Mouse (Mus musculus) heart, embryonic 15.5 days (tissue): ENCODE data around the gene Dync1li1. TPM values are rescaled to one million over a fixed set of nuclear protein-coding genes. Genes with fewer than 3 reads are reported as not detected.
"Not testable (repeated sequence)": the region's sequence is repeated elsewhere in the genome, so short reads cannot be mapped to it uniquely, and the experiment has no call there.

ENCODE experiments used
- ATAC-seq: fragments of 200-750 bp; cut with Nextera tagmentation; replicated peaks from 2 replicates; pipeline ENCODE4 v1.8.0; 2017; ENCODE audit warnings: low read depth, moderate TSS enrichment; ENCODE audit not compliant: insufficient number of reproducible peaks, insufficient read depth, low FRiP score
- H3K27ac ChIP-seq: fragments of 300-500 bp; sonication (generic); 2 replicates; pipeline ENCODE4 v1.5.1; 2015; ENCODE audit warnings: mild to moderate bottlenecking, inconsistent platforms
- H3K27me3 ChIP-seq: fragments of 300-500 bp; sonication (generic); 2 replicates; pipeline ENCODE4 v1.6.1; 2015; ENCODE audit warnings: inconsistent platforms
- H3K36me3 ChIP-seq: fragments of 300-500 bp; sonication (generic); 2 replicates; pipeline ENCODE4 v1.6.1; 2015; ENCODE audit warnings: mild to moderate bottlenecking, inconsistent platforms
- H3K4me1 ChIP-seq: fragments of 300-500 bp; sonication (generic); replicated peaks from 2 replicates; pipeline ENCODE4 v1.6.1; 2015; ENCODE audit warnings: inconsistent platforms
- H3K4me2 ChIP-seq: fragments of 300-500 bp; sonication (generic); 2 replicates; pipeline ENCODE4 v1.6.1; 2015; ENCODE audit warnings: inconsistent platforms, mild to moderate bottlenecking, moderate library complexity
- H3K4me3 ChIP-seq: fragments of 300-500 bp; sonication (generic); 2 replicates; pipeline ENCODE4 v1.5.1; 2015; ENCODE audit warnings: mild to moderate bottlenecking, inconsistent platforms
- H3K9ac ChIP-seq: fragments of 300-500 bp; sonication (generic); 2 replicates; pipeline ENCODE4 v1.6.1; 2015; ENCODE audit warnings: mild to moderate bottlenecking, inconsistent platforms
- H3K9me3 ChIP-seq: fragments of 300-500 bp; sonication (generic); replicated peaks from 2 replicates; pipeline ENCODE4 v1.6.1; 2016; ENCODE audit warnings: inconsistent platforms
- WGBS: fragments of 180-500 bp; shearing (Covaris S2); methylation state at CpG from one replicate; pipeline ENCODE4 v1.1.7; 2015; ENCODE audit warnings: mixed read lengths; 5-methylcytosine and 5-hydroxymethylcytosine counted together
- polyA plus RNA-seq: library from polyadenylated mRNA; unstranded; fragments of >200 nt; fragmentation: Nextera tagmentation; extraction: Ambion mirVana; gene quantifications from 2 replicates; pipeline ENCODE4 v1.2.1, GENCODE M21; 2015

Dync1li1 gene
- polyA plus RNA-seq, 1 experiment from 2014 or later = 72.3 TPM

GRCm38 (mm10) chr9:114699882-114700665, 11.5 kb downstream of the Dync1li1 start:
- Histone ChIP-seq H3K27me3 (no peaks in the 10 kb centered on the region), H3K36me3 (peaks cover 19% of the 10 kb centered on the region; the same call in 1 of the 2 replicates), H3K4me3 (no peak overlapping the region), H3K9ac (no peak overlapping the region), H3K27ac (no peak overlapping the region), H3K4me1 (peaks cover 7% of the 10 kb centered on the region), H3K9me3 (no peaks in the 10 kb centered on the region), H3K4me2 (no peak overlapping the region)
- WGBS = 93% methylated on average over 16 of the region's 16 CpGs
- ATAC-seq = no peak

DNA sequence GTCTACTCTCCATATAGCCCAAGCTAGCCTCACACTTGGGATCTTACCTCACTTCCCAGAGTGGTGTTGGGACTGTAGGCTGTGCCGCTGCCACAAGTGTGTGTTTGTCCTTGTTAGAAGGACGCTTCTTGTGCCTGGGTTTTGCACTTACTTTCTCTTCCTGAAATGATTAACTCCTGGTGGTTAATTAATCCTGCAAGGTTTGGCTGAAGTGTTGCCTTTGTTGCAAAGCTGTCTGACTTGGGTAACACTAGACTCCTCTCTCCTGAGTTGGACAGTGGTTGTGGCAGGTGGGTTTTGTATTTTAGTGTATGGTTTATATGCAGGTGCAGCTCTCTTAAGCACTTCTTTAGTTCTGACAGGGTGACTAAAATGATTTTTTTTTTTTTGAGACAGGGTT, 12.4 kb downstream of the Dync1li1 start:
- Histone ChIP-seq H3K4me3 (no peak overlapping the region), H3K9ac (no peak overlapping the region), H3K27me3 (no peaks in the 10 kb centered on the region), H3K4me2 (no peak overlapping the region), H3K4me1 (peaks cover 7% of the 10 kb centered on the region), H3K27ac (no peak overlapping the region), H3K9me3 (no peaks in the 10 kb centered on the region), H3K36me3 (peaks cover 29% of the 10 kb centered on the region)
- ATAC-seq = no peak
- 70% methylated on average over 2 of the region's 2 CpGs for WGBS

- ATAC-seq = no peak
- no peak overlapping the region for H3K4me2 ChIP-seq
- H3K27ac ChIP-seq = no peak overlapping the region
- 83% methylated on average over 4 of the region's 4 CpGs for WGBS
- no peak overlapping the region for H3K4me3 ChIP-seq
- H3K9ac ChIP-seq = no peak overlapping the region
- H3K36me3 ChIP-seq = peaks cover 34% of the 10 kb centered on the region
- H3K27me3 ChIP-seq = no peaks in the 10 kb centered on the region
- H3K4me1 ChIP-seq = peaks cover 7% of the 10 kb centered on the region
- no peaks in the 10 kb centered on the region for H3K9me3 ChIP-seq
Measured at GRCm38 (mm10) chr9:114701921-114702320, 13.3 kb downstream of the Dync1li1 start.

DNA sequence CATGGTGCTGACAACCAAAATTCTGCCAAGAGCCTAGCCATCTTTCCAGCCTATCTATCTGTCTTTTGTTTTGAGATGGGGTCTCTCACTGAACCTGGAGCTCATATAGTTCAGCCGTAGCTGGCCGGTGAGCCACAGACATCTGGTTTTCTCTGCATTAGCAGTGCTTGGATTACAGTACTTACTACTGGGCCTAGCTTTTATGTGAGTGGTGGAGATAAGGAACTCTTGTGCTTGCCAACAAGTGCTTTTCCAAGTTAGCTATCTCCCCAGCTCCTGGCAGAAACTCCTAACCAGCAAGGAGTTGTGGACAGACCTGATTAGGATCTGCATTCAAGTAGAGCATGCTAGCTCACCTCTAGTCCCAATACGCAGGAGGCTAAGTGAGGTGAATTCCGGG, 19.2 kb downstream of the Dync1li1 start:
- Histone ChIP-seq H3K4me1 (no peaks in the 10 kb centered on the region; the same call in 1 of the 2 replicates), H3K36me3 (peaks cover 49% of the 10 kb centered on the region), H3K9ac (no peak overlapping the region), H3K4me2 (no peak overlapping the region), H3K9me3 (no peaks in the 10 kb centered on the region), H3K27me3 (no peaks in the 10 kb centered on the region), H3K4me3 (no peak overlapping the region), H3K27ac (no peak overlapping the region)
- 58% methylated on average over 4 of the region's 4 CpGs for WGBS
- no peak for ATAC-seq

GRCm38 (mm10) chr9:114710345-114710744, 21.8 kb downstream of the Dync1li1 start:
- Histone ChIP-seq H3K4me1 (no peaks in the 10 kb centered on the region; the same call in 1 of the 2 replicates), H3K4me2 (no peak overlapping the region), H3K9me3 (no peaks in the 10 kb centered on the region), H3K27ac (no peak overlapping the region), H3K9ac (no peak overlapping the region), H3K27me3 (no peaks in the 10 kb centered on the region), H3K36me3 (peaks cover 65% of the 10 kb centered on the region), H3K4me3 (no peak overlapping the region)
- ATAC-seq = no peak
- WGBS = 71% methylated on average over 7 of the region's 7 CpGs

GRCm38 (mm10) chr9:114713481-114713880, 24.9 kb downstream of the Dync1li1 start:
- WGBS = 89% methylated on average over 7 of the region's 7 CpGs
- Histone ChIP-seq H3K27me3 (no peaks in the 10 kb centered on the region), H3K27ac (no peak overlapping the region), H3K36me3 (peaks cover 78% of the 10 kb centered on the region), H3K4me3 (no peak overlapping the region), H3K9ac (no peak overlapping the region), H3K4me2 (no peak overlapping the region), H3K4me1 (no peaks in the 10 kb centered on the region), H3K9me3 (no peaks in the 10 kb centered on the region)
- ATAC-seq = no peak

DNA sequence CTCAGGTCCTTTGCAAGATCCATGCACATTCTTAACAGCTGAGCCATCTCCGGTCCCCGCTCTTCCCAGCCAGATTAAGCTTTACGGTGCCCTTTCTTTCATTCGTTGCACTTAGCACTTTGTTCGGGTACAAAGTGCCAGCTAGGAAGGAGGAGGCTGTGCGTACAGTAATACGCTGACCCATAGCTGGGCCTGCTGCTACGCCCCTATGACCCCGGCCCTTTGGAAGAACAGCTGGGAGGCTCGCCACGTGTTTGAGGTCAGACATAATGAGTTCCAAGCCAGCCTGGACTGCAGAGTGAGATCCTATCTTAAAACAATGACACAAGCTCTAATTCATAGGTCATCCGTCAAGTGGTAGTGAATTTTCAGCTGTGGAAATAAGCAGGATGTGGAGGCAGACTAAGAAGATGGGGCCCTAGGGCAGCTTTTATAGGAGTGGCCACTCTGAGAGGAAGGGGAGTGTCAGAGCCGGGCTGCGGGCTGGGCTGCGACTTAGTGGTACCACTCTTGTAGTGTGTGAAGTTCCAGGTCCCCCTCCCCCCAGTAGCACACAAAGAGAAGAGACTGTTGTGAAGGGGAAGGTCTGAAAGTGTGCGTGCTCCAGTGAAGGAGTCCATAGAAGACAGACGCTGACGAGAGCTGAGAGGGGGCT, 28.2 kb downstream of the Dync1li1 start:
- Histone ChIP-seq H3K4me3 (no peak overlapping the region), H3K4me2 (no peak overlapping the region), H3K9me3 (no peaks in the 10 kb centered on the region), H3K36me3 (peaks cover 88% of the 10 kb centered on the region), H3K4me1 (no peaks in the 10 kb centered on the region), H3K9ac (no peak overlapping the region), H3K27me3 (no peaks in the 10 kb centered on the region), H3K27ac (no peak overlapping the region)
- ATAC-seq = no peak
- WGBS = 81% methylated on average over 18 of the region's 18 CpGs

GRCm38 (mm10) chr9:114727315-114727714, 38.7 kb downstream of the Dync1li1 start:
- 0% methylated on average over 3 of the region's 3 CpGs for WGBS

GRCm38 (mm10) chr9:114728432-114728831, 39.8 kb downstream of the Dync1li1 start:
- not testable (repeated sequence) for H3K27me3 ChIP-seq, ATAC-seq, H3K4me3 ChIP-seq, H3K9me3 ChIP-seq, H3K9ac ChIP-seq, H3K4me2 ChIP-seq, H3K27ac ChIP-seq
- Histone ChIP-seq H3K4me1 (peaks cover 17% of the 10 kb centered on the region), H3K36me3 (peaks cover 17% of the 10 kb centered on the region)
- 46% methylated on average over 2 of the region's 2 CpGs for WGBS

More at GRCm38 (mm10) chr9:114727315-114727714, 38.7 kb downstream of the Dync1li1 start:
- no peak overlapping the region for H3K27ac ChIP-seq
- ATAC-seq = no peak
- no peak overlapping the region for H3K4me3 ChIP-seq
- H3K36me3 ChIP-seq = peaks cover 28% of the 10 kb centered on the region
- no peak overlapping the region for H3K4me2 ChIP-seq
- H3K9me3 ChIP-seq = no peaks in the 10 kb centered on the region
- no peaks in the 10 kb centered on the region for H3K27me3 ChIP-seq
- peaks cover 6% of the 10 kb centered on the region for H3K4me1 ChIP-seq
- H3K9ac ChIP-seq = no peak overlapping the region

DNA sequence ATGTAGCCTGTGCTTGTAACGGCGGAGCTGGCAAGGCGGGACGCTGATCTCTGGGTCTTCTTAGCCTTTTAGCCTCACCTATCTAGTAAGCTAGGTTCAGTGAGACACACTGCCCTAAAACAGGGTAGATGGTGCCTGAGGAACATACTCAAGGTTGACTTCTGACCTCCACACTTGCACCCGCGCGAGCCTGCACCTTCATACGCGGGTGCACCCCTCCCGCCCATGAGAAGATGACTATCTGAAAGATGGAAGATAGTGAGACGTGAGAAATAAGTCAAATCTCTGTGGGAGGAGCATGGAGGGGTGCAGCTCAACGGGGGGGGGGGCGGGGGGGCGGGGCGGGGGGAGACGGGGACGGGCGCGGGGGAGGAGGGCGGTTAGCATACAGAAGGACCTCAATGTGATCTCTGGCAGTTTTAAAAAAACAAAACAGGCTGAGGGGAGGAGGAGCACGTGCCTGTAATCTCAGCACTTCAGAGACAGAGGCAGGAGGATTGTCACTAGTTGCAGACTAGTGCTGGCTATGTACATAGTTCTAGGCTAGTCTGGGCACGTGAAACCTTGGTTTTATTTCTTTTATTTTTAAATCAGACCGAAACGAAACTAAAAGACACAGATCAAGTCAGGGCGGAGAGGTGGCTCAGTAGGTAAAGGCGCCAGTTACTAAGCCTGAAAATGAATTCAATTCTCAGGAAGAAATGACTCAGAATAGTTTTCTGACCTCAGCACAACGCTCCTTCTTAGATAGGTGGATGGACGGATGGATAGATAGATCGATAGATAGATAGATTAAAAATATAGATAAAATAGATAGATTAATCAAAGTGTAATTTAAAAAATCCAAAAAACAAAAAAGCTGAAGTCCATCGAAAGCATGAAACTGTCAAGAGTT, 41.6 kb downstream of the Dync1li1 start:
- H3K9me3 ChIP-seq = no peaks in the 10 kb centered on the region
- H3K4me3 ChIP-seq = peak overlapping the region; percentile 91
- no peaks in the 10 kb centered on the region for H3K27me3 ChIP-seq
- ATAC-seq = no peak
- H3K36me3 ChIP-seq = peaks cover 4% of the 10 kb centered on the region; the same call in 1 of the 2 replicates
- WGBS = 26% methylated on average over 24 of the region's 30 CpGs
- H3K27ac ChIP-seq = peak overlapping the region; percentile 95
- H3K9ac ChIP-seq = 0 out of 2 replicates have a peak overlapping the region, but pooled peaks have one; percentile 7
- peaks cover 32% of the 10 kb centered on the region for H3K4me1 ChIP-seq
- peak overlapping the region; percentile 64 for H3K4me2 ChIP-seq
